Mouse (Mus musculus) limb, embryonic 15.5 days (tissue): ENCODE results near the gene Spg7. TPM values are rescaled to one million over a fixed set of nuclear protein-coding genes. Genes with fewer than 3 reads are reported as not detected.

Source experiments
- ATAC-seq: fragments of 200-750 bp; cut with Nextera tagmentation; 2 replicates; pipeline ENCODE4 v1.8.0; 2017; ENCODE audit warnings: low read depth, moderate TSS enrichment; ENCODE audit not compliant: insufficient number of reproducible peaks, low FRiP score, low TSS enrichment
- H3K27ac ChIP-seq: fragments of 300-500 bp; sonication (generic); 2 replicates; pipeline ENCODE4 v1.5.1; 2015; ENCODE audit warnings: moderate library complexity, mild to moderate bottlenecking, inconsistent platforms
- H3K27me3 ChIP-seq: fragments of 300-500 bp; sonication (generic); 2 replicates; pipeline ENCODE4 v1.6.1; 2015; ENCODE audit warnings: inconsistent platforms
- H3K36me3 ChIP-seq: fragments of 300-500 bp; sonication (generic); 2 replicates; pipeline ENCODE4 v1.6.1; 2015; ENCODE audit warnings: inconsistent platforms
- H3K4me1 ChIP-seq: fragments of 300-500 bp; sonication (generic); 2 replicates; pipeline ENCODE4 v1.6.1; 2015; ENCODE audit warnings: inconsistent platforms
- H3K4me2 ChIP-seq: fragments of 300-500 bp; sonication (generic); 2 replicates; pipeline ENCODE4 v1.6.1; 2015; ENCODE audit warnings: mild to moderate bottlenecking, inconsistent platforms
- H3K4me3 ChIP-seq: fragments of 300-500 bp; sonication (generic); 2 replicates; pipeline ENCODE4 v1.5.1; 2015; ENCODE audit warnings: mild to moderate bottlenecking, inconsistent platforms
- H3K9ac ChIP-seq: fragments of 300-500 bp; sonication (generic); 2 replicates; pipeline ENCODE4 v1.6.1; 2015; ENCODE audit warnings: inconsistent platforms
- H3K9me3 ChIP-seq: fragments of 300-500 bp; sonication (generic); 2 replicates; pipeline ENCODE4 v1.6.1; 2016; ENCODE audit warnings: inconsistent platforms
- WGBS: fragments of 180-500 bp; shearing (Covaris S2); methylation state at CpG from one replicate; pipeline ENCODE4 v1.1.7; 2015; 5-methylcytosine and 5-hydroxymethylcytosine counted together
- polyA plus RNA-seq: library from polyadenylated mRNA; unstranded; fragments of >200 nt; fragmentation: Nextera tagmentation; extraction: Ambion mirVana; gene quantifications from 2 replicates; pipeline ENCODE4 v1.2.1, GENCODE M21; 2015

The Spg7 gene
- 33.4 and 38.5 TPM in 2 replicates for polyA plus RNA-seq

- no peaks in the 10 kb centered on the region for H3K27me3 ChIP-seq
- no peaks in the 10 kb centered on the region for H3K9me3 ChIP-seq
- peaks cover 10% of the 10 kb centered on the region; the same call in 1 of the 2 replicates for H3K36me3 ChIP-seq
- no peak within 1 kb of the TSS for H3K4me2 ChIP-seq
- no peak within 1 kb of the TSS for H3K4me3 ChIP-seq
- whole genome bisulfite sequencing: 71% methylated on average over 7 of the region's 7 CpGs
- no peak within 1 kb of the TSS for H3K9ac ChIP-seq
- ATAC-seq: no peak
- H3K27ac ChIP-seq: no peak within 1 kb of the TSS
- peaks cover 20% of the 10 kb centered on the region for H3K4me1 ChIP-seq
Observed at GRCm38 (mm10) chr8:123062721-123063120, at the start of gene Spg7. TSS of gene Spg7 (plus strand) at chr8:123062942.

GRCm38 (mm10) chr8:123014429-123014828 is 48.3 kb upstream of the Spg7 start:
- Histone ChIP-seq H3K9ac (no peak overlapping the region), H3K27ac (no peak overlapping the region), H3K27me3 (no peaks in the 10 kb centered on the region), H3K36me3 (no peaks in the 10 kb centered on the region), H3K4me3 (no peak overlapping the region), H3K9me3 (no peaks in the 10 kb centered on the region), H3K4me2 (no peak overlapping the region), H3K4me1 (peaks cover 30% of the 10 kb centered on the region)
- ATAC-seq: no peak
- 63% methylated on average over 7 of the region's 7 CpGs for WGBS

GRCm38 (mm10) chr8:123015074-123015473 is 47.7 kb upstream of the Spg7 start:
- ATAC-seq: no peak
- H3K27ac ChIP-seq: no peak overlapping the region
- H3K27me3 ChIP-seq: no peaks in the 10 kb centered on the region
- no peaks in the 10 kb centered on the region for H3K9me3 ChIP-seq
- WGBS: 43% methylated on average over 3 of the region's 3 CpGs
- no peak overlapping the region for H3K4me3 ChIP-seq
- peaks cover 32% of the 10 kb centered on the region for H3K4me1 ChIP-seq
- H3K36me3 ChIP-seq: no peaks in the 10 kb centered on the region
- no peak overlapping the region for H3K9ac ChIP-seq
- H3K4me2 ChIP-seq: no peak overlapping the region

- no peaks in the 10 kb centered on the region for H3K9me3 ChIP-seq
- ATAC-seq: no peak
- H3K4me1 ChIP-seq: peaks cover 44% of the 10 kb centered on the region
- no peaks in the 10 kb centered on the region for H3K27me3 ChIP-seq
- H3K27ac ChIP-seq: no peak overlapping the region
- no peak overlapping the region for H3K9ac ChIP-seq
- no peak overlapping the region for H3K4me3 ChIP-seq
- H3K36me3 ChIP-seq: no peaks in the 10 kb centered on the region
- WGBS: 94% methylated on average over 4 of the region's 4 CpGs
- H3K4me2 ChIP-seq: no peak overlapping the region
Observed at GRCm38 (mm10) chr8:123017143-123017542, 45.6 kb upstream of the Spg7 start.

GRCm38 (mm10) chr8:123018484-123019164 is 44.1 kb upstream of the Spg7 start:
- WGBS: 62% methylated on average over 4 of the region's 4 CpGs
- peaks cover 46% of the 10 kb centered on the region for H3K4me1 ChIP-seq
- H3K4me3 ChIP-seq: no peak overlapping the region
- H3K27ac ChIP-seq: no peak overlapping the region
- no peak overlapping the region for H3K4me2 ChIP-seq
- H3K27me3 ChIP-seq: no peaks in the 10 kb centered on the region
- no peaks in the 10 kb centered on the region for H3K9me3 ChIP-seq
- no peaks in the 10 kb centered on the region for H3K36me3 ChIP-seq
- no peak overlapping the region for H3K9ac ChIP-seq
- no peak for ATAC-seq

- 36% methylated on average over 2 of the region's 2 CpGs for WGBS
- H3K4me2 ChIP-seq: no peak overlapping the region
- ATAC-seq: no peak
- no peak overlapping the region for H3K4me3 ChIP-seq
- no peaks in the 10 kb centered on the region for H3K9me3 ChIP-seq
- H3K27me3 ChIP-seq: no peaks in the 10 kb centered on the region
- no peak overlapping the region for H3K9ac ChIP-seq
- H3K36me3 ChIP-seq: no peaks in the 10 kb centered on the region
- H3K4me1 ChIP-seq: peaks cover 38% of the 10 kb centered on the region
- H3K27ac ChIP-seq: no peak overlapping the region
Observed at GRCm38 (mm10) chr8:123020084-123020483, 42.7 kb upstream of the Spg7 start.

- Histone ChIP-seq H3K9me3 (no peaks in the 10 kb centered on the region), H3K4me3 (no peak overlapping the region), H3K4me2 (no peak overlapping the region), H3K27me3 (no peaks in the 10 kb centered on the region), H3K4me1 (peaks cover 34% of the 10 kb centered on the region), H3K27ac (peak overlapping the region; percentile 72), H3K36me3 (no peaks in the 10 kb centered on the region), H3K9ac (no peak overlapping the region)
- no peak for ATAC-seq
- 73% methylated on average over 2 of the region's 2 CpGs for WGBS
Observed at GRCm38 (mm10) chr8:123020859-123021258, 41.9 kb upstream of the Spg7 start.

GRCm38 (mm10) chr8:123021259-123021658 is 41.5 kb upstream of the Spg7 start:
- Histone ChIP-seq H3K27me3 (no peaks in the 10 kb centered on the region), H3K9me3 (no peaks in the 10 kb centered on the region), H3K4me2 (no peak overlapping the region), H3K27ac (peak overlapping the region; percentile 72), H3K36me3 (no peaks in the 10 kb centered on the region), H3K4me1 (peaks cover 30% of the 10 kb centered on the region), H3K9ac (no peak overlapping the region), H3K4me3 (no peak overlapping the region)
- ATAC-seq: no peak
- 74% methylated on average over 1 of the region's 1 CpGs for WGBS

- H3K9me3 ChIP-seq: no peaks in the 10 kb centered on the region
- peak overlapping the region; percentile 29 for H3K27ac ChIP-seq
- H3K4me2 ChIP-seq: no peak overlapping the region
- H3K4me3 ChIP-seq: no peak overlapping the region
- H3K9ac ChIP-seq: no peak overlapping the region
- ATAC-seq: peak; percentile 64; the same call in 1 of the 2 replicates
- no peaks in the 10 kb centered on the region for H3K27me3 ChIP-seq
- no peaks in the 10 kb centered on the region for H3K36me3 ChIP-seq
- H3K4me1 ChIP-seq: peaks cover 30% of the 10 kb centered on the region
- WGBS: 50% methylated on average over 3 of the region's 3 CpGs
Observed at GRCm38 (mm10) chr8:123022727-123023126, 40.0 kb upstream of the Spg7 start.

- Histone ChIP-seq H3K4me3 (no peak overlapping the region), H3K4me1 (peaks cover 26% of the 10 kb centered on the region), H3K36me3 (no peaks in the 10 kb centered on the region), H3K9me3 (no peaks in the 10 kb centered on the region), H3K4me2 (no peak overlapping the region), H3K27me3 (no peaks in the 10 kb centered on the region), H3K27ac (no peak overlapping the region), H3K9ac (no peak overlapping the region)
- ATAC-seq: no peak
- 97% methylated on average over 2 of the region's 2 CpGs for WGBS
Observed at GRCm38 (mm10) chr8:123024226-123024625, 38.5 kb upstream of the Spg7 start.

GRCm38 (mm10) chr8:123025951-123026351 is 36.8 kb upstream of the Spg7 start:
- Histone ChIP-seq H3K4me2 (no peak overlapping the region), H3K27me3 (no peaks in the 10 kb centered on the region), H3K27ac (no peak overlapping the region), H3K4me1 (peaks cover 17% of the 10 kb centered on the region; the same call in 1 of the 2 replicates), H3K9me3 (no peaks in the 10 kb centered on the region), H3K4me3 (no peak overlapping the region), H3K9ac (no peak overlapping the region), H3K36me3 (no peaks in the 10 kb centered on the region)
- 77% methylated on average over 3 of the region's 3 CpGs for WGBS
- ATAC-seq: no peak

GRCm38 (mm10) chr8:123027786-123028185 is 35.0 kb upstream of the Spg7 start:
- H3K36me3 ChIP-seq: no peaks in the 10 kb centered on the region
- H3K9me3 ChIP-seq: no peaks in the 10 kb centered on the region
- H3K4me2 ChIP-seq: no peak overlapping the region
- ATAC-seq: no peak
- H3K4me3 ChIP-seq: no peak overlapping the region
- H3K27me3 ChIP-seq: no peaks in the 10 kb centered on the region
- WGBS: 97% methylated on average over 8 of the region's 8 CpGs
- H3K4me1 ChIP-seq: peaks cover 10% of the 10 kb centered on the region; the same call in 1 of the 2 replicates
- no peak overlapping the region for H3K9ac ChIP-seq
- no peak overlapping the region for H3K27ac ChIP-seq
